Mouse (Mus musculus) CH12.LX (cell line): ENCODE data around the gene Ankrd13c.

Experiments
- CTCF ChIP-seq, 2 experiments: IDR thresholded peaks in 1 of 2; conservative IDR thresholded peaks in 1 of 2; 2 replicates each; pipeline ENCODE4 v1.5.1; 2011 to 2012; ENCODE audit warnings: low read depth in 2 of 2, low read length in 2 of 2, improper control_type of control experiment in 1 of 2, inconsistent platforms in 1 of 2, mild to moderate bottlenecking in 1 of 2, moderate library complexity in 1 of 2
- ELF1 ChIP-seq: IDR thresholded peaks from 2 replicates; pipeline ENCODE4 v1.6.1; 2014; ENCODE audit warnings: low read depth, mild to moderate bottlenecking, inconsistent platforms, low read length, improper control_type of control experiment
- EP300 ChIP-seq: IDR thresholded peaks from 2 replicates; pipeline ENCODE4 v1.6.1; 2011; ENCODE audit warnings: low read length, improper control_type of control experiment
- ETS1 ChIP-seq: conservative IDR thresholded peaks from 2 replicates; pipeline ENCODE4 v1.6.1; 2012; ENCODE audit warnings: low read depth, mild to moderate bottlenecking, inconsistent platforms, low read length, improper control_type of control experiment, moderate library complexity
- POLR2A ChIP-seq: IDR thresholded peaks from 2 replicates; pipeline ENCODE4 v1.6.1; 2011; ENCODE audit warnings: low read depth, mild to moderate bottlenecking, improper control_type of control experiment, low read length
- SIN3A ChIP-seq: IDR thresholded peaks from 2 replicates; pipeline ENCODE4 v1.6.1; 2012; ENCODE audit warnings: low read length, improper control_type of control experiment, inconsistent platforms
- SMC3 ChIP-seq: IDR thresholded peaks from 2 replicates; pipeline ENCODE4 v1.6.1; 2011; ENCODE audit warnings: low read depth, low read length, improper control_type of control experiment
- USF1 ChIP-seq: IDR thresholded peaks from 2 replicates; pipeline ENCODE4 v1.6.1; 2014; ENCODE audit warnings: low read depth, mild to moderate bottlenecking, inconsistent platforms, low read length, improper control_type of control experiment
- ZKSCAN1 ChIP-seq: IDR thresholded peaks from 2 replicates; pipeline ENCODE4 v1.6.1; 2012; ENCODE audit warnings: low read depth, inconsistent platforms, low read length, improper control_type of control experiment, borderline replicate concordance

DNA sequence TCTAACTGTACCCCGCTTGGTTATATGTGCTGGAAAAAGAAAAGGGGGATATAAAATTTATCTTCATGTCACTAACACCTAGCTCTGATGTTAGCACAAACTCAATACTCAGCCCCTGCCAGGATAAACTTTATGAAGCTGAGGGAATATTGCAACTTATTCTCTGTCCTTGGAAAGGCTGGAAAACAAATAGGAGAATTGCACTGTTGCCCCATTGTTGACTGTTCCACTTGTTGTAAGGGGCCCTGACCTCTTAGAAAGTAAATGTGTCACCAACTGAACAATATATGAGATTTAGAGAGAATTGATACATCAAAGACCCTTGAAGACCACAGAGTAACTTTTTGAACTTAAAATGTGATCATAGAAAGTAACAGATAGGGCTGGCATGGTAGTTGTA lies 17.6 kb upstream of the Ankrd13c start:
- TF ChIP-seq ZKSCAN1 = no peak
- TF ChIP-seq USF1 = no peak
- TF ChIP-seq ELF1 = no peak
- TF ChIP-seq POLR2A = no peak
- TF ChIP-seq SIN3A = no peak
- TF ChIP-seq ETS1 = no peak
- no peak for TF ChIP-seq CTCF (conservative IDR thresholded peaks at IDR 0.05 in 1 of 2, IDR thresholded peaks at IDR 0.05 in 1 of 2; ENCODE audit: low read depth in 2 of 2, low read length in 2 of 2)
- TF ChIP-seq SMC3 = no peak
- no peak for TF ChIP-seq EP300
